Mouse (Mus musculus) MEL-GATA-1-ER (cell line): ENCODE data around the gene Hsd17b13.
"Not testable (repeated sequence)": the region's sequence is repeated elsewhere in the genome, so short reads cannot be mapped to it uniquely, and the experiment has no call there.

ENCODE experiments used
- DNase-seq: peaks from one replicate; pipeline ENCODE4 v3.0.0-alpha.2; 2012; ENCODE audit warnings: low read depth; ENCODE audit errors: extremely low read depth

Gene Hsd17b13

GRCm38 (mm10) chr5:103977297-103977696 lies at the start of gene Hsd17b13:
Gene Hsd17b13 (minus strand): TSS chr5:103977410.
- no peak for DNase-seq

GRCm38 (mm10) chr5:104025245-104025854 lies 48.1 kb upstream of the Hsd17b13 start:
- DNase-seq, result no peak

- no peak for DNase-seq
Observed at GRCm38 (mm10) chr5:104024762-104025161, 47.6 kb upstream of the Hsd17b13 start.

GRCm38 (mm10) chr5:104024193-104024592 lies 47.0 kb upstream of the Hsd17b13 start:
- DNase-seq, result not testable (repeated sequence)

- peak; percentile 42 for DNase-seq
Observed at GRCm38 (mm10) chr5:104023289-104024020, 46.2 kb upstream of the Hsd17b13 start.

- DNase-seq, result no peak
Observed at GRCm38 (mm10) chr5:104022558-104022957, 45.3 kb upstream of the Hsd17b13 start.

GRCm38 (mm10) chr5:104021597-104022378 lies 44.6 kb upstream of the Hsd17b13 start, which contains the start of gene Hsd17b11:
Gene Hsd17b11 (minus strand): TSS chr5:104021919.
- DNase-seq, result peak; percentile 88

GRCm38 (mm10) chr5:104011419-104011818 lies 34.2 kb upstream of the Hsd17b13 start:
- DNase-seq, result no peak

- no peak for DNase-seq
Observed at GRCm38 (mm10) chr5:104010261-104010660, 33.1 kb upstream of the Hsd17b13 start.

- DNase-seq, result no peak
Observed at GRCm38 (mm10) chr5:104009421-104009820, 32.2 kb upstream of the Hsd17b13 start.

- DNase-seq, result no peak
Observed at GRCm38 (mm10) chr5:104007801-104008200, 30.6 kb upstream of the Hsd17b13 start.

GRCm38 (mm10) chr5:104006811-104007210 lies 29.6 kb upstream of the Hsd17b13 start:
- no peak for DNase-seq

- no peak for DNase-seq
Observed at GRCm38 (mm10) chr5:104003955-104004354, 26.7 kb upstream of the Hsd17b13 start.

GRCm38 (mm10) chr5:104003256-104003931 lies 26.2 kb upstream of the Hsd17b13 start:
- no peak for DNase-seq

GRCm38 (mm10) chr5:104002549-104003255 lies 25.5 kb upstream of the Hsd17b13 start:
- no peak for DNase-seq

GRCm38 (mm10) chr5:103999738-104000137 lies 22.5 kb upstream of the Hsd17b13 start:
- peak; percentile 37 for DNase-seq

GRCm38 (mm10) chr5:103998739-103999138 lies 21.5 kb upstream of the Hsd17b13 start:
- DNase-seq, result peak; percentile 22

GRCm38 (mm10) chr5:103995181-103995580 lies 18.0 kb upstream of the Hsd17b13 start:
- peak; percentile 56 for DNase-seq

- DNase-seq, result no peak
Observed at GRCm38 (mm10) chr5:103994669-103995068, 17.5 kb upstream of the Hsd17b13 start.

GRCm38 (mm10) chr5:103993601-103994000 lies 16.4 kb upstream of the Hsd17b13 start:
- DNase-seq, result no peak

GRCm38 (mm10) chr5:103992831-103993230 lies 15.6 kb upstream of the Hsd17b13 start:
- no peak for DNase-seq
